Mouse (Mus musculus) CH12.LX (cell line): ENCODE data around the gene Ece1. TPM values are rescaled to one million over a fixed set of nuclear protein-coding genes. Genes with fewer than 3 reads are reported as not detected.
A peak's percentile ranks its signal among the peaks of the same experiment; 100 is the strongest.
"Not testable (repeated sequence)": the region's sequence is repeated elsewhere in the genome, so short reads cannot be mapped to it uniquely, and the experiment has no call there.

Experiments
- DNase-seq: peaks from one replicate; pipeline ENCODE4 v3.0.0-alpha.2; 2013; ENCODE audit errors: extremely low read depth
- H3K27ac ChIP-seq: 2 replicates; pipeline ENCODE4 v1.5.1; 2012; ENCODE audit warnings: low read depth, mild to moderate bottlenecking, control low read depth, moderate library complexity; ENCODE audit not compliant: insufficient read depth
- H3K27me3 ChIP-seq: replicated peaks from 2 replicates; pipeline ENCODE3; 2012; ENCODE audit warnings: inconsistent platforms
- H3K36me3 ChIP-seq, 2 experiments: replicated peaks in 1 of 2; 2 replicates each; pipeline versions ENCODE3 to v1.6.1; 2012; ENCODE audit warnings: inconsistent platforms in 1 of 2, low read length in 1 of 2, mild to moderate bottlenecking in 1 of 2, mixed read lengths in 1 of 2, moderate library complexity in 1 of 2; ENCODE audit not compliant: control insufficient read depth in 1 of 2, insufficient read depth in 1 of 2
- H3K4me1 ChIP-seq, 2 experiments: 2 replicates each; pipeline ENCODE4 v1.6.1; 2012; ENCODE audit warnings: inconsistent platforms in 1 of 2, moderate library complexity in 1 of 2; ENCODE audit not compliant: insufficient read depth in 2 of 2, control insufficient read depth in 1 of 2
- H3K4me2 ChIP-seq: 2 replicates; pipeline ENCODE4 v1.6.1; 2012; ENCODE audit warnings: low read depth, mild to moderate bottlenecking, control low read depth; ENCODE audit not compliant: poor library complexity, insufficient read depth, severe bottlenecking
- H3K4me3 ChIP-seq, 3 experiments: fragments of 150-350 bp in 1 of 3; sonication (generic) in 1 of 3; replicated peaks in 1 of 3; 2 replicates each; pipeline versions ENCODE3 to v1.5.1; 2011 to 2012; ENCODE audit warnings: low read depth in 2 of 3, low read length in 2 of 3, mild to moderate bottlenecking in 2 of 3, moderate library complexity in 2 of 3, control low read depth in 1 of 3, improper control_type of control experiment in 1 of 3, inconsistent platforms in 1 of 3, mixed read lengths in 1 of 3; ENCODE audit not compliant: poor library complexity in 1 of 3
- H3K79me2 ChIP-seq: replicated peaks from 2 replicates; pipeline ENCODE4 v1.6.1; 2012; ENCODE audit warnings: mild to moderate bottlenecking, moderate library complexity; ENCODE audit not compliant: control insufficient read depth, poor library complexity, insufficient read depth, severe bottlenecking; ENCODE audit errors: extremely low read depth
- H3K9ac ChIP-seq: 2 replicates; pipeline ENCODE4 v1.6.1; 2012; ENCODE audit warnings: low read depth, mild to moderate bottlenecking, control low read depth, moderate library complexity; ENCODE audit not compliant: insufficient read depth
- H3K9me3 ChIP-seq: replicated peaks from 2 replicates; pipeline ENCODE3; 2012; ENCODE audit warnings: low read length, inconsistent platforms, mixed read lengths
- CHD2 ChIP-seq: IDR thresholded peaks from 2 replicates; pipeline ENCODE4 v1.6.1; 2011; ENCODE audit warnings: low read length, improper control_type of control experiment
- CTCF ChIP-seq, 2 experiments: IDR thresholded peaks in 1 of 2; conservative IDR thresholded peaks in 1 of 2; 2 replicates each; pipeline ENCODE4 v1.5.1; 2011 to 2012; ENCODE audit warnings: low read depth in 2 of 2, low read length in 2 of 2, improper control_type of control experiment in 1 of 2, inconsistent platforms in 1 of 2, mild to moderate bottlenecking in 1 of 2, moderate library complexity in 1 of 2
- E2F4 ChIP-seq: IDR thresholded peaks from 2 replicates; pipeline ENCODE4 v1.6.1; 2011; ENCODE audit warnings: low read depth, low read length, improper control_type of control experiment; ENCODE audit not compliant: insufficient replicate concordance
- ELF1 ChIP-seq: IDR thresholded peaks from 2 replicates; pipeline ENCODE4 v1.6.1; 2014; ENCODE audit warnings: low read depth, mild to moderate bottlenecking, inconsistent platforms, low read length, improper control_type of control experiment
- GABPA ChIP-seq: IDR thresholded peaks from 2 replicates; pipeline ENCODE4 v1.6.1; 2012; ENCODE audit warnings: low read depth, low read length, improper control_type of control experiment, inconsistent platforms; ENCODE audit not compliant: insufficient replicate concordance
- HCFC1 ChIP-seq: IDR thresholded peaks from 2 replicates; pipeline ENCODE4 v1.6.1; 2012; ENCODE audit warnings: low read depth, mild to moderate bottlenecking, inconsistent platforms, low read length, improper control_type of control experiment
- JUND ChIP-seq: conservative IDR thresholded peaks from 2 replicates; pipeline ENCODE4 v1.6.1; 2011; ENCODE audit warnings: low read depth, low read length, improper control_type of control experiment
- KAT2A ChIP-seq: IDR thresholded peaks from 2 replicates; pipeline ENCODE4 v1.6.1; 2012; ENCODE audit warnings: low read length, improper control_type of control experiment, inconsistent platforms; ENCODE audit not compliant: insufficient replicate concordance
- MAX ChIP-seq: IDR thresholded peaks from 2 replicates; pipeline ENCODE4 v1.6.1; 2011; ENCODE audit warnings: low read length, improper control_type of control experiment
- MAZ ChIP-seq: IDR thresholded peaks from 2 replicates; pipeline ENCODE4 v1.6.1; 2012; ENCODE audit warnings: low read depth, mild to moderate bottlenecking, inconsistent platforms, low read length, improper control_type of control experiment, moderate library complexity
- MEF2A ChIP-seq: IDR thresholded peaks from 2 replicates; pipeline ENCODE4 v1.6.1; 2014; ENCODE audit warnings: low read depth, mild to moderate bottlenecking, inconsistent platforms, low read length, improper control_type of control experiment, borderline replicate concordance
- MXI1 ChIP-seq: IDR thresholded peaks from 2 replicates; pipeline ENCODE4 v1.6.1; 2011; ENCODE audit warnings: mild to moderate bottlenecking, low read depth, low read length, improper control_type of control experiment
- MYC ChIP-seq: IDR thresholded peaks from 2 replicates; pipeline ENCODE4 v1.6.1; 2011; ENCODE audit warnings: low read depth, mild to moderate bottlenecking, improper control_type of control experiment, low read length
- NELFE ChIP-seq: IDR thresholded peaks from 2 replicates; pipeline ENCODE4 v1.6.1; 2011; ENCODE audit warnings: low read depth, low read length, improper control_type of control experiment
- PAX5 ChIP-seq: IDR thresholded peaks from 2 replicates; pipeline ENCODE4 v1.6.1; 2012; ENCODE audit warnings: low read length, inconsistent platforms, mixed read lengths
- POLR2A ChIP-seq: IDR thresholded peaks from 2 replicates; pipeline ENCODE4 v1.6.1; 2011; ENCODE audit warnings: low read depth, mild to moderate bottlenecking, improper control_type of control experiment, low read length
- RAD21 ChIP-seq: IDR thresholded peaks from 2 replicates; pipeline ENCODE4 v1.6.1; 2011; ENCODE audit warnings: low read depth, mild to moderate bottlenecking, low read length, improper control_type of control experiment, moderate library complexity
- SMC3 ChIP-seq: IDR thresholded peaks from 2 replicates; pipeline ENCODE4 v1.6.1; 2011; ENCODE audit warnings: low read depth, low read length, improper control_type of control experiment
- TBP ChIP-seq: conservative IDR thresholded peaks from 2 replicates; pipeline ENCODE4 v1.6.1; 2011; ENCODE audit warnings: low read depth, low read length, improper control_type of control experiment
- UBTF ChIP-seq: IDR thresholded peaks from 2 replicates; pipeline ENCODE4 v1.6.1; 2012; ENCODE audit warnings: low read depth, mild to moderate bottlenecking, inconsistent platforms, low read length, improper control_type of control experiment, moderate library complexity
- USF1 ChIP-seq: IDR thresholded peaks from 2 replicates; pipeline ENCODE4 v1.6.1; 2014; ENCODE audit warnings: low read depth, mild to moderate bottlenecking, inconsistent platforms, low read length, improper control_type of control experiment
- ZC3H11A ChIP-seq: IDR thresholded peaks from 2 replicates; pipeline ENCODE4 v1.6.1; 2012; ENCODE audit warnings: low read depth, mild to moderate bottlenecking, inconsistent platforms, low read length, improper control_type of control experiment
- ZMIZ1 ChIP-seq: IDR thresholded peaks from 2 replicates; pipeline ENCODE4 v1.6.1; 2012; ENCODE audit warnings: low read depth, mild to moderate bottlenecking, inconsistent platforms, low read length, improper control_type of control experiment
- ZNF384 ChIP-seq: IDR thresholded peaks from 2 replicates; pipeline ENCODE4 v1.6.1; 2012; ENCODE audit warnings: low read depth, low read length, improper control_type of control experiment, inconsistent platforms
- dilution Hi-C: fragments of 300-500 bp; cut with MboI; formaldehyde crosslinking; loops from 2 replicates; pipeline ENCODE4 v1.14.3; 2020; ENCODE audit warnings: low sequenced_read_pairs; ENCODE audit not compliant: extremely low pct_unique_long_range_greater_than_20kb, extremely low pct_ligation_motif_present
- in situ Hi-C: fragments of 300-500 bp; cut with MboI; formaldehyde crosslinking; loops from 3 replicates; pipeline ENCODE4 v1.14.3; 2019; ENCODE audit warnings: low sequenced_read_pairs, low pct_ligation_motif_present, low pct_unique_long_range_greater_than_20kb, mixed read lengths
- polyA plus RNA-seq: library from polyadenylated mRNA; unstranded; fragments of >175 nt; gene quantifications from 2 replicates; pipeline ENCODE4 v1.2.1, GENCODE M21; 2012; ENCODE audit warnings: low read depth; ENCODE audit not compliant: insufficient read length
- total RNA-seq, 2 experiments: library from RNA; depleted of rRNA; stranded (reverse); fragments of 300-350 nt in 1 of 2; fragments of >200 nt in 1 of 2; gene quantifications; 2 replicates each; pipeline ENCODE4 v1.2.3; 2012 to 2014

The Ece1 gene
- total and polyA plus RNA-seq, 3 experiments: 0.12 to 10.0 (median 0.16) TPM

GRCm38 (mm10) chr4:137839452-137839851 is 22.6 kb upstream of the Ece1 start:
- no peak overlapping the region for H3K4me2 ChIP-seq
- dilution Hi-C loops: no loop called here

DNA sequence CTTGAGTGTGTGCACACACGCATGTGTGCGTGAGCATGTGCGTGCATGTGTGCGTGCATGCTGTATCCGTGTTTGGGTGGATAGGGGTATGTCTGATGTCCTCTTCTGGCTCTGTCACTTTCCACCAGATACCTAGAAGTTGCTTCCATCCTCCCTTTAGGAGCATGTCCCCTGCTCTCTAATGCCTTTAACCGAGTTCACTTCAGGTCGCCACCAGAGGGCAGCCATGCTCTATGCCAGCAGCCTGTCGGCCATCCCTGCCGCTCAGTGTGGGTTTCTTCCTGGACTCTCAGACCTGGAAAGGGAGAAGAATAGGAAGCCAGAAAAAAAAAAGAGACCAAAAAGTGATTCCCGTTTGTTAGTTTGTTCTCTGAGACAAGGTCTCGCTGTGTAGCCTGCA is 17.4 kb upstream of the Ece1 start:
- H3K27me3 ChIP-seq: peaks cover 37% of the 10 kb centered on the region
- no peak overlapping the region for H3K9ac ChIP-seq
- H3K27ac ChIP-seq: no peak overlapping the region
- peak; percentile 95 for TF ChIP-seq SMC3
- TF ChIP-seq HCFC1: no peak
- peak; percentile 61 for TF ChIP-seq ZC3H11A
- TF ChIP-seq E2F4: no peak
- no peak for TF ChIP-seq USF1
- TF ChIP-seq MAZ: no peak
- no peak for TF ChIP-seq ZMIZ1
- TF ChIP-seq RAD21: peak; percentile 93
- peak; percentile 66 to 96 for TF ChIP-seq CTCF (conservative IDR thresholded peaks at IDR 0.05 in 1 of 2, IDR thresholded peaks at IDR 0.05 in 1 of 2; ENCODE audit: low read depth in 2 of 2, low read length in 2 of 2)
- no peak for TF ChIP-seq CHD2
- no peak for TF ChIP-seq MXI1
- H3K4me3 ChIP-seq: no peak overlapping the region
- DNase-seq: peak; percentile 49
- H3K4me2 ChIP-seq: no peak overlapping the region
- H3K4me1 ChIP-seq: peaks cover 0 to 4% of the 10 kb centered on the region in 2 experiments; a peak in 2 of 4 replicates
- H3K36me3 ChIP-seq: no peaks in the 10 kb centered on the region
- in situ Hi-C loops (no loop called here), dilution Hi-C loops (no loop called here)
- peaks cover 6% of the 10 kb centered on the region for H3K9me3 ChIP-seq
- no peaks in the 10 kb centered on the region for H3K79me2 ChIP-seq

More at GRCm38 (mm10) chr4:137839452-137839851, 22.6 kb upstream of the Ece1 start:
- Histone ChIP-seq H3K9ac (no peak overlapping the region), H3K9me3 (peaks cover 4% of the 10 kb centered on the region), H3K4me1 (peaks cover 3 to 10% of the 10 kb centered on the region in 2 experiments; a peak in 3 of 4 replicates)
- TF ChIP-seq RAD21 (no peak), NELFE (no peak), HCFC1 (no peak), E2F4 (no peak), MAX (no peak), POLR2A (no peak), MYC (no peak), JUND (no peak), PAX5 (no peak), CHD2 (no peak), ZNF384 (no peak), UBTF (no peak), USF1 (no peak), TBP (no peak), KAT2A (no peak), MEF2A (no peak), GABPA (no peak), ELF1 (no peak)
- TF ChIP-seq, all 38 proteins: peak for 0
- in situ Hi-C loops: loop anchor here (5.0 kb wide), 2 partner anchors 37 to 107 kb away; no protein-coding TSS in a partner anchor
- no peak for DNase-seq
- Histone ChIP-seq H3K27ac (no peak overlapping the region), H3K27me3 (peaks cover 43% of the 10 kb centered on the region), H3K4me3 (no peak overlapping the region), H3K36me3 (no peaks in the 10 kb centered on the region), H3K79me2 (no peaks in the 10 kb centered on the region)

DNA sequence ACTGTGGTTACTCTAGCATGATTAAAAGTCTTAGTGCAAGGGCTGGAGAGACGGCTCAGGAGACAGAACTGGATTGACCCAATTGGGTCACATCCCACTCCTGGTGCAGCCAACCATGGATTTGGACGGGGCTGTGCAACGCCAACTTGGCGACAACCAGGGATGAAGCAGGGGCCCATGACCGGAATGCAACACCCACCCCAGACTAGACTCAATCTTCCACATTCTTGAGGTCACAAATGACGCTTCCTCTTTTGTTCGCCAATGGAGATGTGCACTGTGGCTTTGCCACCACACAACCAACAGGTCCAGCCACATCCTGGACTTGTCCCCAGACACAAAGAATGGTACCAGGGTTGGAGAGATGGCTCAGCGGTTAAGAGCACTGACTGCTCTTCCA is 14.4 kb upstream of the Ece1 start:
- H3K27ac ChIP-seq, H3K79me2 ChIP-seq, DNase-seq, dilution Hi-C loops, H3K4me3 ChIP-seq, H3K36me3 ChIP-seq, in situ Hi-C loops, H3K4me1 ChIP-seq, H3K4me2 ChIP-seq, H3K9ac ChIP-seq: not testable (repeated sequence)
- Histone ChIP-seq H3K27me3 (peaks cover 29% of the 10 kb centered on the region), H3K9me3 (peaks cover 12% of the 10 kb centered on the region)
